Mouse (Mus musculus) cerebellum, postnatal 25 days (tissue): ENCODE results near the gene BC080695.
"Not testable (repeated sequence)": the region's sequence is repeated elsewhere in the genome, so short reads cannot be mapped to it uniquely, and the experiment has no call there.

ENCODE experiments used
- DNase-seq, 2 experiments: peaks; one replicate each; pipeline ENCODE4 v3.0.0; 2021; ENCODE audit warnings: mixed read lengths in 2 of 2

BC080695 gene

DNA sequence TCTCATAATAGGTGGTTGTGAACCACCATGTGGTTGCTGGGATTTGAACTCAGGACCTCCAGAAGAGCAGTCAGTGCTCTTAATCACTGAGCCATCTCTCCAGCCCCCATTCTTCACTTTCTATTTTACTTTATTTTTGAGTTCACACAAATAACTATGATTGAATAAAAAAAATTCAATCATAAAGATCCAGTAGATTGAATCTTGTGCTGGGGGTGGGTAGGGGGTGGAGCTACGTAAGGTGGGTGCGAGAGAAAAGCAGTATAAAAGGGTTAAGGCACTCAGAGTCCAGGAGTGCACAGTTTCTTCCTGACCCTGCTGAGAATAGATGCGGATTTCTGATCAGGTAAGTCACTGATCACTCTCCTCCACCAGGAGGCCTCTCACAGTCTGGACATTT is at the start of gene BC080695, which contains the start of gene Gm13057:
BC080695 (plus strand) TSS at position 301 of the 400 bp plus-strand sequence.
Gm13057 (plus strand) TSS at position 310 of the 400 bp plus-strand sequence.
- not testable (repeated sequence) for DNase-seq

DNA sequence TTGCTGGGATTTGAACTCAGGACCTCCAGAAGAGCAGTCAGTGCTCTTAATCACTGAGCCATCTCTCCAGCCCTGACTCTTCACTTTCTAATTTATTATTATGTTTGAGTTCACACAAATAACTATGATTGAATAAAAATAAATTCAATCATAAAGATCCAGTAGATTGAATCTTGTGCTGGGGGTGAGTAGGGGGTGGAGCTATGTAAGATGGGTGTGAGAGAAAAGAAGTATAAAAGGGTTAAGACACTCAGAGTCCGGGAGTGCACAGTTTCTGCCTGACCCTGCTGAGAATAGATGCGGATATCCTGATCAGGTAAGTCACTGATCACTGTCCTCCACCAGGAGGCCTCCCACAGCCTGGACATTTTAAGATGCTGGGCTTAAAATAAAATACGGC is 40.5 kb upstream of the BC080695 start, which contains the start of gene Gm13043:
Gm13043 (plus strand) TSS at position 301 of the 400 bp plus-strand sequence.
- no peak for DNase-seq

DNA sequence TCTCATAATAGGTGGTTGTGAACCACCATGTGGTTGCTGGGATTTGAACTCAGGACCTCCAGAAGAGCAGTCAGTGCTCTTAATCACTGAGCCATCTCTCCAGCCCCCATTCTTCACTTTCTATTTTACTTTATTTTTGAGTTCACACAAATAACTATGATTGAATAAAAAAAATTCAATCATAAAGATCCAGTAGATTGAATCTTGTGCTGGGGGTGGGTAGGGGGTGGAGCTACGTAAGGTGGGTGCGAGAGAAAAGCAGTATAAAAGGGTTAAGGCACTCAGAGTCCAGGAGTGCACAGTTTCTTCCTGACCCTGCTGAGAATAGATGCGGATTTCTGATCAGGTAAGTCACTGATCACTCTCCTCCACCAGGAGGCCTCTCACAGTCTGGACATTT is 15.8 kb upstream of the BC080695 start, which contains the start of gene Gm13040:
Gm13040 (plus strand) TSS at position 301 of the 400 bp plus-strand sequence.
- not testable (repeated sequence) for DNase-seq

DNA sequence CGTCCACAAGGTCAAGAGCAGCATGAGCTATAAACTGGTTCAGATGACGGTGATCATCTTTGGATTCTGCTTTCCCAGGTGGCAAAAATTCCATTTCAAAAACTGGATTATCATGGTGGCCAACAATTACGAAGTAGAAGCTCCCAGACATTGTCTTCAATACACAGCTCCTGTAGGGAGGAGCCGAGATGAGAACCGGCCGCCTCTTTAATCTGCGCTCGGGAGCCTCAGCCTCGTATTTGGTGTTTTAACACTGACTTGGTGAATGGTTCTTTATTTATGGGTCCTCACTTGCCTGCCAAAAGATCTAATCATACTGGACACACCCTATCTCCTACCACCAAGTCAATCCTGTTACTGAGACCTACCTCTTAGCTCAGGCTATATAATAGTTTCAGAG is 60.4 kb downstream of the BC080695 start:
- not testable (repeated sequence) for DNase-seq

DNA sequence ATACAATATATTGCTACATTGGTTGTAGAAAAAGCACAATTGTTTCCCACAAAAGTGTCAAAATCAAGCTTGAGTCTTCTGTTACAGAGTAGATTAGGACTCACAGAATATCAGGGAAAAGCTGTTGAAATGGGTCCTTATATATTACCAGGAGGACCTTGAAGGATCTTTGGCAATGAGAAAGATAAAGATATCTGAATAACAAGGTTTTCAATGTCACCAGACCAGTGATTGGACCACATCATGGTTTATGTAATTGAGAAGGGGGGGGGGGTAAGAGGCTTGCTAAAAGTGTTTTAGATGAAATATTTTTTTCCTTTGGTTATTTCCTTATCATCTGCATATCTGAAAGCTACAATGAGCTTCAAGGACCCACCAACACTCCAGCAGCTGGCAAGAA is 63.2 kb downstream of the BC080695 start, which contains the start of gene Gm13083:
Gm13083 (plus strand) TSS at position 301 of the 400 bp plus-strand sequence.
- DNase-seq: not testable (repeated sequence)

DNA sequence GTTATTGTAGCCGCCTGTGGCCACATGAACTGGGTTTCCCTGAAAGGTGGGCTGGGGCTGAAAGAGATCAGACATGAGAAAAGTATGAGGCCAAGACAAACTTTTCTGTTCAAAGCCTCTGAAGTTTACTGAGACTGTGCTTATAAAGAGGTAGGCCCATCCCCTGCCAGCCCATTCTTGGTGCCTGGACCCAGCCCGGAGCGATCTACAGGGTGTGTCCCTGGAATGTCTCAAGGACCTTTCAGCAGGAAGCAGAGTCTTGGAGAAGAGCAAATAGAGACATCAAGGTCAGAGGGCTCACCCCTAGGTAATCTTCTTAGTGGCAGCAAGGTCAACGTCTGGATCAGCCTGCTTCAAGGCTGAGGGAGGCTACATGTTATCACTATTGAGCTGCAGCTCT is 66.6 kb downstream of the BC080695 start:
- not testable (repeated sequence) for DNase-seq
